Mouse (Mus musculus): ENCODE data around the gene Specc1l. TPM values are rescaled to one million over a fixed set of nuclear protein-coding genes. Genes with fewer than 3 reads are reported as not detected.

The Specc1l gene
- polyA plus RNA-seq, 1 experiment from 2014 or later, result 20.4 TPM

DNA sequence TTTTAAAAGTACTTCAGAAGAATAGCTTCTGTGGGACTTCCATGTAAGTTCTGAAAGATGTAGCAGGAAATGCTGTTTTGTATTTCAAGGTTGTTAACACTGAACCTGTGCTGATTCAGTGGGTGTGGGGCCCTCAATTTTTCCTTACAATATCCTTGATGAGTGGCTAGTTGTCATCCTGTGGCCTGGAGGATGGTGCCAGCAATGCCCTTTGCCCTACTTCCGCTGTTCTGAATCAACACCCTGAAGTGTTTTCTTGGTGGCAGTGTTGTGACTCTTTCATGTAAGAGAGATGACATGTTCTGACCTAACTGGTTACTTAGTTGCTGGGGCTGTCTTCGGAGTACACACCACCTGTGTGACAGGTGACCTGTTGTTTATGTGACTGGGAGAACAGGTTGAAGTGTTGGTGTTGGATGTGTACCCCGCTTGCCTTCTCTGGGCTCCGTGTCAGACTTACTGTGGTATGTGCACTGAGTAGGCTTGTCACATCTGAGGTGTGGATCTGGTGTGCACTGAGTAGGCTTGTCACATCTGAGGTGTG is 20.8 kb downstream of the Specc1l start:
- ATAC-seq (replicated peaks; ENCODE audit: extremely low read depth, insufficient read depth, low FRiP score), result no peak
- 88% methylated on average over 4 of the region's 4 CpGs for whole genome bisulfite sequencing
- H3K27me3 ChIP-seq (ENCODE audit: control insufficient read depth, insufficient read depth, low read length), result no peaks in the 10 kb centered on the region
- H3K4me1 ChIP-seq (ENCODE audit: control insufficient read depth, insufficient read depth, low read length), result 0 out of 2 replicates have a peak, but pooled peaks cover 2% of the 10 kb centered on the region
- H3K4me2 ChIP-seq (ENCODE audit: low read depth, low read length), result no peak overlapping the region
- H3K9ac ChIP-seq (ENCODE audit: low read length), result no peak overlapping the region
- H3K27ac ChIP-seq (ENCODE audit: low read length), result no peak overlapping the region
- H3K9me3 ChIP-seq (replicated peaks; ENCODE audit: control insufficient read depth, low read length), result no peaks in the 10 kb centered on the region
- peaks cover 13% of the 10 kb centered on the region for H3K36me3 ChIP-seq (ENCODE audit: control insufficient read depth, insufficient read depth)
- H3K4me3 ChIP-seq (ENCODE audit: low read length), result no peak overlapping the region

DNA sequence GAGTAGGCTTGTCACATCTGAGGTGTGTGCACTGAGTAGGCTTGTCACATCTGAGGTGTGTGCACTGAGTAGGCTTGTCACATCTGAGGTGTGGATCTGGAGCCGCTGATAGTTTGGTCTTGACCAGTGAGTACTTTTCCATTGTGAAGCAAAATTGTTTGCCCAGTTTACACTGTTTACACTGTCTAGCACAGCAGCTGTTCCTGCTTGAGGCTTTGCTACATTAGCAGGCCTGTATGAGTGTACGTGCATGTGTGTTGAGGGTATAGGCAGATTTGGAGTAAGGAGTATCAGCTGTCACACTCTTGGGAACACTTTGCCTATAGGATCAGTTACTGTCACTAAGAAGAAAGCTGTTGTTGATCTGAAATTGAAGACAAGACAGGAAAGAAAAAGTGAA is 21.6 kb downstream of the Specc1l start:
- 79% methylated on average over 2 of the region's 2 CpGs for WGBS
- Histone ChIP-seq H3K27ac (ENCODE audit: low read length) (no peak overlapping the region), H3K4me2 (ENCODE audit: low read depth, low read length) (no peak overlapping the region), H3K9ac (ENCODE audit: low read length) (no peak overlapping the region), H3K36me3 (ENCODE audit: control insufficient read depth, insufficient read depth) (peaks cover 17% of the 10 kb centered on the region), H3K27me3 (ENCODE audit: control insufficient read depth, insufficient read depth, low read length) (no peaks in the 10 kb centered on the region), H3K4me1 (ENCODE audit: control insufficient read depth, insufficient read depth, low read length) (0 out of 2 replicates have a peak, but pooled peaks cover 2% of the 10 kb centered on the region), H3K9me3 (replicated peaks; ENCODE audit: control insufficient read depth, low read length) (no peaks in the 10 kb centered on the region), H3K4me3 (ENCODE audit: low read length) (no peak overlapping the region)
- ATAC-seq (replicated peaks; ENCODE audit: extremely low read depth, insufficient read depth, low FRiP score), result no peak

DNA sequence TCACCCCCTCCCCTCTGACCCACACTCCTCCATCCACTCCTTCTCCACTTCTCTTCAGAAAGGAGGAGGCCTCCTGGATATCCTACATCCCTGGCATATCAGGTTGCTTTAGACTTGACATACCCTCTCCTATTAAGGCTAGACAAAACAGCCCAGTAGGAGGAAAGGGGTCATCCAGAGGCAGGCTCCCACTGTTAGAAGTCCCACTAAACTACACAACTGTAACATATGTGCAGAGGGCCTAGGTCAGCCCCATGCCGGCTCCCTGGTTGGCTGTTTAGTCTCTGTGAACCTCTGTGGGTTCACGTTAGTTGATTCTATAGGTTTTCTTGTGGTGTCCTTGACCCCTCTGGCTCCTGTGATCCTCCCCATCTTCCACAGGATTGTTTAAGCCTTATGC is 23.9 kb downstream of the Specc1l start:
- H3K27ac ChIP-seq (ENCODE audit: low read length), result no peak overlapping the region
- H3K4me3 ChIP-seq (ENCODE audit: low read length), result no peak overlapping the region
- no peak overlapping the region for H3K4me2 ChIP-seq (ENCODE audit: low read depth, low read length)
- H3K27me3 ChIP-seq (ENCODE audit: control insufficient read depth, insufficient read depth, low read length), result no peaks in the 10 kb centered on the region
- H3K9ac ChIP-seq (ENCODE audit: low read length), result no peak overlapping the region
- WGBS, result 85% methylated on average over 2 of the region's 2 CpGs
- no peaks in the 10 kb centered on the region for H3K4me1 ChIP-seq (ENCODE audit: control insufficient read depth, insufficient read depth, low read length)
- no peaks in the 10 kb centered on the region for H3K9me3 ChIP-seq (replicated peaks; ENCODE audit: control insufficient read depth, low read length)
- ATAC-seq (replicated peaks; ENCODE audit: extremely low read depth, insufficient read depth, low FRiP score), result no peak
- peaks cover 19% of the 10 kb centered on the region for H3K36me3 ChIP-seq (ENCODE audit: control insufficient read depth, insufficient read depth)

DNA sequence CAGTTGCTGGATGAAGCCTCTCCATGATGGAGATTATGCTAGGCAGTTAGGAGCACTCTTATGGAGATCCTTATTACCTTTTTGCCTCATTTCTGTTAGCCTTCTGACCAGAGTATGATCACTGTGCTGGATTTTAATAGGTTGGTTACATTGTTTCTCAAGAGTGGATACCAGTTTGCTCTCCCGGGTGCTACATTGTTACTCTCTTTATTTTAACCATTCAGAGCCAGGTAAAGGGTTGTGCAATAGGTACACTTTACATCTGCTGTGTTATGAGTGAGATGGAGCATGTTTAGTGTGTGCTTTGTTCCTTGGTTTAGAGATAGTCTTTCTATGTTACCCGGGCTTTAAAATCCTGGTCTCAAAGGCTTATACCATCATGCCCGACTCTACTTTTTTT is 24.3 kb downstream of the Specc1l start:
- no peak for ATAC-seq (replicated peaks; ENCODE audit: extremely low read depth, insufficient read depth, low FRiP score)
- WGBS, result 95% methylated on average over 3 of the region's 3 CpGs
- no peak overlapping the region for H3K9ac ChIP-seq (ENCODE audit: low read length)
- no peak overlapping the region for H3K4me3 ChIP-seq (ENCODE audit: low read length)
- peaks cover 21% of the 10 kb centered on the region for H3K36me3 ChIP-seq (ENCODE audit: control insufficient read depth, insufficient read depth)
- H3K27me3 ChIP-seq (ENCODE audit: control insufficient read depth, insufficient read depth, low read length), result no peaks in the 10 kb centered on the region
- no peak overlapping the region for H3K4me2 ChIP-seq (ENCODE audit: low read depth, low read length)
- no peak overlapping the region for H3K27ac ChIP-seq (ENCODE audit: low read length)
- no peaks in the 10 kb centered on the region for H3K4me1 ChIP-seq (ENCODE audit: control insufficient read depth, insufficient read depth, low read length)
- no peaks in the 10 kb centered on the region for H3K9me3 ChIP-seq (replicated peaks; ENCODE audit: control insufficient read depth, low read length)

DNA sequence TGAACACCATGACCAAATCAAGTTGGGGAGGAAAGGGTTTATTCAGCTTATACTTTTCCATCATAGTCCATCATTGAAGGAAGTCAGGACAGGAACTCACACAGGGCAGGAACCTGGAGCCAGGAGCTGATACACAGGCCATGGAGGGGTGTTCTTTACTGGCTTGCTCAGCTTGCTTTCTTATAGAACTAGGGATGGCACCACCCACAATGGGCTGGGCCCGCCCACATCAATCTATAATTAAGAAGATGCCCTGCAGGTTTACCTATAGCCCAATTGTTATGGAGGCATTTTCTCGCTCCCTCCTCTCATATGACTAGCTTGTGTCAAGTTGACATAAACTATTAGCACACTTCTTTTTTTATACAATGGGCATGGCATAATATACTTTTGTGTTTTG is 25.3 kb downstream of the Specc1l start:
- Histone ChIP-seq H3K4me3 (ENCODE audit: low read length) (no peak overlapping the region), H3K9me3 (replicated peaks; ENCODE audit: control insufficient read depth, low read length) (no peaks in the 10 kb centered on the region), H3K4me1 (ENCODE audit: control insufficient read depth, insufficient read depth, low read length) (no peaks in the 10 kb centered on the region), H3K4me2 (ENCODE audit: low read depth, low read length) (no peak overlapping the region), H3K27me3 (ENCODE audit: control insufficient read depth, insufficient read depth, low read length) (no peaks in the 10 kb centered on the region), H3K9ac (ENCODE audit: low read length) (no peak overlapping the region), H3K27ac (ENCODE audit: low read length) (no peak overlapping the region), H3K36me3 (ENCODE audit: control insufficient read depth, insufficient read depth) (peaks cover 25% of the 10 kb centered on the region)
- ATAC-seq (replicated peaks; ENCODE audit: extremely low read depth, insufficient read depth, low FRiP score), result no peak
- 93% methylated on average over 2 of the region's 2 CpGs for WGBS

DNA sequence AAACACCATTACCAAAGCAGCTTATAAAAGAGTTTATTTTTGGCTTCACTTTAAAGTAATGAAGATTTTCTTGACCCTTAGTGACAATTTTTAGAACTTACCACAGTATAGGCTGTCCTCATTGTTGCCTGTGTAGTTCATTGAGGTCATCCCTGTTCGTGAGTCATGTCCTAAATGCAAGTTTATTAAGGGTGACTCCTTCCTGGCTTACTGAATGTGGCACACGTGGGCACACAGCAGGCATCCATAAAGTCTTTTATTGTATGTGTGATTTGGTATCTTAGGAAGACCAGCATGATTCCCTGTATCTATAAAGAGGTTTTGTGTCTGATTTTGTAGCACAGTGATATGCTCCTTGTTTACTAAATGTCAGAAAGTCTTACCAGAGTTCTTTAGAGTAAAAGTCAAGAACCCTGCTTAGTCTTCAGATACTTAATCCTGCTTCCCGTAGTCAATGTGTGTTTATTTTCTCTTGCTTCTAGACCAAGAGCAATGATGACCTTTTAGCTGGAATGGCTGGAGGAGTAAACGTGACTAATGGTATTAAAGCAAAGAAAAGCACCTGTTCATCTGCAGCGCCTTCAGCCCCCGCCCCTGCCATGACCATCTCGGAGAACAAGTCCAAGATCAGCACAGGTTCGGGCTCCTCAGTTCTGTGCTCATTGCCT is 28.8 kb downstream of the Specc1l start:
- Histone ChIP-seq H3K4me1 (ENCODE audit: control insufficient read depth, insufficient read depth, low read length) (0 out of 2 replicates have a peak, but pooled peaks cover under 1% of the 10 kb centered on the region), H3K9ac (ENCODE audit: low read length) (no peak overlapping the region), H3K9me3 (replicated peaks; ENCODE audit: control insufficient read depth, low read length) (no peaks in the 10 kb centered on the region), H3K36me3 (ENCODE audit: control insufficient read depth, insufficient read depth) (peaks cover 25% of the 10 kb centered on the region), H3K4me3 (ENCODE audit: low read length) (no peak overlapping the region), H3K27ac (ENCODE audit: low read length) (no peak overlapping the region), H3K4me2 (ENCODE audit: low read depth, low read length) (no peak overlapping the region), H3K27me3 (ENCODE audit: control insufficient read depth, insufficient read depth, low read length) (no peaks in the 10 kb centered on the region)
- 82% methylated on average over 8 of the region's 8 CpGs for WGBS
- ATAC-seq (replicated peaks; ENCODE audit: extremely low read depth, insufficient read depth, low FRiP score), result no peak

DNA sequence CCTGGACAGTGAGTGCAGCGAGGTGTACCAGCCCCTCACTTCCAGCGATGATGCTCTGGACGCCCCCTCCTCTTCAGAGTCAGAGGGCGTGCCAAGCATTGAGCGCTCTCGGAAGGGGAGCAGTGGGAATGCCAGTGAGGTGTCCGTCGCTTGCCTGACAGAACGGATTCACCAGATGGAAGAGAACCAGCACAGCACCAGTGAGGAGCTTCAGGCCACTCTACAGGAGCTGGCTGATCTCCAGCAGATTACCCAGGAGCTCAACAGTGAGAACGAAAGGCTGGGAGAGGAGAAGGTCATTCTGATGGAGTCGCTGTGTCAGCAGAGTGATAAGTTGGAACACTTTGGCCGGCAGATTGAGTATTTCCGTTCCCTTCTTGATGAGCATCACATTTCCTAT is 33.9 kb downstream of the Specc1l start:
- Histone ChIP-seq H3K4me2 (ENCODE audit: low read depth, low read length) (no peak overlapping the region), H3K4me1 (ENCODE audit: control insufficient read depth, insufficient read depth, low read length) (0 out of 2 replicates have a peak, but pooled peaks cover 4% of the 10 kb centered on the region), H3K4me3 (ENCODE audit: low read length) (no peak overlapping the region), H3K9me3 (replicated peaks; ENCODE audit: control insufficient read depth, low read length) (no peaks in the 10 kb centered on the region), H3K36me3 (ENCODE audit: control insufficient read depth, insufficient read depth) (peaks cover 42% of the 10 kb centered on the region), H3K9ac (ENCODE audit: low read length) (no peak overlapping the region), H3K27me3 (ENCODE audit: control insufficient read depth, insufficient read depth, low read length) (no peaks in the 10 kb centered on the region), H3K27ac (ENCODE audit: low read length) (no peak overlapping the region)
- 67% methylated on average over 13 of the region's 13 CpGs for WGBS
- no peak for ATAC-seq (replicated peaks; ENCODE audit: extremely low read depth, insufficient read depth, low FRiP score)

DNA sequence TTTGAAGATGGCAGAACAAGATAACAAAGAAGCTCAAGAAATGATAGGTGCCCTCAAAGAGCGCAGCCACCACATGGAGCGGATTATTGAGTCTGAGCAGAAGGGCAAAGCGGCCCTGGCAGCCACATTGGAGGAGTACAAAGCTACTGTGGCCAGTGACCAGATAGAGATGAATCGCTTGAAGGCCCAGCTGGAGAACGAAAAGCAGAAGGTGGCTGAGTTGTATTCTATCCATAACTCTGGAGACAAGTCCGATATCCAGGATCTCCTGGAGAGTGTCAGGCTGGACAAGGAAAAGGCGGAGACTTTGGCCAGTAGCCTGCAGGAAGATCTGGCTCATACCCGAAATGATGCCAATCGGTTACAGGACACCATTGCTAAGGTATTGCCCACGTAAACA is 34.5 kb downstream of the Specc1l start:
- Histone ChIP-seq H3K9ac (ENCODE audit: low read length) (no peak overlapping the region), H3K9me3 (replicated peaks; ENCODE audit: control insufficient read depth, low read length) (no peaks in the 10 kb centered on the region), H3K4me3 (ENCODE audit: low read length) (no peak overlapping the region), H3K4me2 (ENCODE audit: low read depth, low read length) (no peak overlapping the region), H3K36me3 (ENCODE audit: control insufficient read depth, insufficient read depth) (peaks cover 39% of the 10 kb centered on the region), H3K27ac (ENCODE audit: low read length) (no peak overlapping the region), H3K27me3 (ENCODE audit: control insufficient read depth, insufficient read depth, low read length) (no peaks in the 10 kb centered on the region), H3K4me1 (ENCODE audit: control insufficient read depth, insufficient read depth, low read length) (0 out of 2 replicates have a peak, but pooled peaks cover 4% of the 10 kb centered on the region)
- WGBS, result 87% methylated on average over 10 of the region's 10 CpGs
- ATAC-seq (replicated peaks; ENCODE audit: extremely low read depth, insufficient read depth, low FRiP score), result no peak

DNA sequence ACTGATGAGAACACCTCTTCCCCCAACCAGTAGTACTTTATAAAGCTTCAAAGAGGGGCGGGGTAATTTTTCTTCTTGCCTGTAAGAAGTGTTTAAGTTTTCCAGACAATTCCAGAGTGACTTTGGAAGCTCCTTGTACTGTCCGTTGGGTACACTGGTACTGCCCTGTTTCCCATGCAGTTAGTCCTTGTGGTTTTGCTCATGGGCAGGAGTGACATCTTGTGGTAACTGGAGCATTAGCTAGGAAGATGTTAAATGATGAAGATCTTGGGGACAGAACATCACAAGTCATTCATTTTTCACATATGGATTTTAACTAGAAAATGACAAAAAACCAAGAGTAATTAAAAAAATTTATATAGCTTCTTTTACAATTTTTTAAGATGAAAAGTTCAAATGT is 39.1 kb downstream of the Specc1l start:
- peak; percentile 69; the same call in 1 of the 2 replicates for ATAC-seq (replicated peaks; ENCODE audit: extremely low read depth, insufficient read depth, low FRiP score)
- H3K4me1 ChIP-seq (ENCODE audit: control insufficient read depth, insufficient read depth, low read length), result peaks cover 12% of the 10 kb centered on the region
- H3K9me3 ChIP-seq (replicated peaks; ENCODE audit: control insufficient read depth, low read length), result no peaks in the 10 kb centered on the region
- no peaks in the 10 kb centered on the region for H3K27me3 ChIP-seq (ENCODE audit: control insufficient read depth, insufficient read depth, low read length)
- no peak overlapping the region for H3K4me3 ChIP-seq (ENCODE audit: low read length)
- no peak overlapping the region for H3K9ac ChIP-seq (ENCODE audit: low read length)
- no peak overlapping the region for H3K27ac ChIP-seq (ENCODE audit: low read length)
- H3K36me3 ChIP-seq (ENCODE audit: control insufficient read depth, insufficient read depth), result peaks cover 24% of the 10 kb centered on the region
- no peak overlapping the region for H3K4me2 ChIP-seq (ENCODE audit: low read depth, low read length)
- 44% methylated on average over 2 of the region's 2 CpGs for WGBS

All from heart, embryonic 16.5 days (tissue).